Mouse (Mus musculus): ENCODE data around the gene Rbfox3.

DNA sequence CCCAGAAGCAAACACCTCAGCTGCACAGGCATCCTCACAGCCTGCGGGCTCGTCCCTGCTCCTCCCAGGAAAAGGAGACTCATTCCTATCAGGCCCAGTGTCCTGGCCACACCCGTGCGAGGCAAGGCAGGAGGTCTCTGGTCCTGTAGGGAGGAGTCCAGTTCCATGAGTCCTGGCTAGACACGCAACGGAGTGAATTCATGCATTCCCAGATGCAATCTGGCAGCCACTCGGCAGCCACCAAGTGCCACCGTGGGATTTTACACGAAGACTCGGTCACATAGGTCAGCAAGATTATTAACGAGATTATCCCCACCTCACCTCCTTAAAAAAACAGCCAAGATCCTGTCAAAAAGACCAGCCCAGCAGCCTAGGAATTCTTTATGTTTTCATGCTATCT is 37.4 kb downstream of the Rbfox3 start:
- no peak for TF ChIP-seq CTCF (IDR thresholded peaks at IDR 0.05; ENCODE audit: low read depth, low read length)
- no peak for TF ChIP-seq POLR2A (IDR thresholded peaks at IDR 0.05; ENCODE audit: borderline replicate concordance, low read depth, low read length)

All from bone marrow macrophage, adult 2 months (primary cell).